Mouse (Mus musculus) embryonic facial prominence, embryonic 11.5 days (tissue): Measurements from ENCODE around the gene Mlc1. TPM values are rescaled to one million over a fixed set of nuclear protein-coding genes. Genes with fewer than 3 reads are reported as not detected.

Experiments used
- ATAC-seq: fragments of 200-750 bp; cut with Nextera tagmentation; replicated peaks from 2 replicates; pipeline ENCODE4 v1.8.0; 2017; ENCODE audit warnings: low read depth; ENCODE audit not compliant: insufficient number of reproducible peaks, low FRiP score, low TSS enrichment
- DNase-seq: peaks from one replicate; pipeline ENCODE4 v3.0.0-alpha.2; 2015; ENCODE audit warnings: low spot score
- H3K27ac ChIP-seq: fragments of 300-500 bp; sonication (generic); replicated peaks from 2 replicates; pipeline ENCODE4 v1.5.1; 2014; ENCODE audit warnings: mild to moderate bottlenecking, low read depth, low read length, control low read depth
- H3K27me3 ChIP-seq: fragments of 300-500 bp; sonication (generic); 2 replicates; pipeline ENCODE4 v1.6.1; 2014; ENCODE audit warnings: mild to moderate bottlenecking, low read length, moderate library complexity, mixed read lengths; ENCODE audit not compliant: control insufficient read depth, insufficient read depth
- H3K36me3 ChIP-seq: fragments of 300-500 bp; sonication (generic); replicated peaks from 2 replicates; pipeline ENCODE4 v1.6.1; 2014; ENCODE audit warnings: low read depth, mild to moderate bottlenecking, low read length, moderate library complexity, mixed read lengths; ENCODE audit not compliant: control insufficient read depth, insufficient read depth
- H3K4me1 ChIP-seq: fragments of 300-500 bp; sonication (generic); 2 replicates; pipeline ENCODE4 v1.6.1; 2014; ENCODE audit warnings: low read length, mixed read lengths; ENCODE audit not compliant: control insufficient read depth, insufficient read depth
- H3K4me2 ChIP-seq: fragments of 300-500 bp; sonication (generic); 2 replicates; pipeline ENCODE4 v1.6.1; 2014; ENCODE audit warnings: low read depth, mild to moderate bottlenecking, control low read depth, low read length, moderate library complexity
- H3K4me3 ChIP-seq: fragments of 300-500 bp; sonication (generic); 2 replicates; pipeline ENCODE4 v1.5.1; 2014; ENCODE audit warnings: low read depth, low read length, control low read depth
- H3K9ac ChIP-seq: fragments of 300-500 bp; sonication (generic); replicated peaks from 2 replicates; pipeline ENCODE4 v1.6.1; 2014; ENCODE audit warnings: mild to moderate bottlenecking, control low read depth, low read length
- H3K9me3 ChIP-seq: fragments of 300-500 bp; sonication (generic); replicated peaks from 2 replicates; pipeline ENCODE4 v1.6.1; 2016; ENCODE audit warnings: mild to moderate bottlenecking, low read length, inconsistent platforms, mixed read lengths; ENCODE audit not compliant: control insufficient read depth
- WGBS: fragments of 180-500 bp; shearing (Covaris S2); extraction: QIAGEN DNeasy Blood & Tissue Kit; methylation state at CpG from one replicate; pipeline ENCODE4 v1.1.7; 2014; 5-methylcytosine and 5-hydroxymethylcytosine counted together
- polyA plus RNA-seq: library from polyadenylated mRNA; unstranded; fragments of >200 nt; fragmentation: Nextera tagmentation; extraction: Ambion mirVana; gene quantifications from 2 replicates; pipeline ENCODE4 v1.2.1, GENCODE M21; 2014

Gene Mlc1
- polyA plus RNA-seq, 1 experiment from 2014 or later, result 1.1 TPM

GRCm38 (mm10) chr15:88915046-88915445 is 63.8 kb downstream of the Mlc1 start:
- WGBS, result 94% methylated on average over 7 of the region's 7 CpGs
- DNase-seq, result no peak
- no peak overlapping the region for H3K4me2 ChIP-seq

DNA sequence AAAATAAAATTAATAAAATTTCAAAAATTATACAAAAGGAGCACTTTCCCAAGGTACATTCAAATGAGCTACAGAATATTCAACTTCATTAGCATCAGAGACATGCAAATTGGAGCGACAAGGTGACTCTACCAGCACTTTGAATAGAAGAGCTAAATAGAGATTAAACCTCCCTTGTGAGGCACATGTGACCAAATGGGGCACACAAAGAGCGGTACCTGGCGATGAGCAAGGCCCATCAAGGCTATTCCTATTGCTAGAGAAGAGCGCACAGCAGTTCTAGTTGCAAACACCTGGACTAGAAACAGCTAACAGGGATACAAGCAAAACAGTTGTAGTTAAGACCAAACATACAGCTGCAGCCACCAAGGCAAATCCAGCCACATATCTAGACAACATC is 72.5 kb downstream of the Mlc1 start:
- Histone ChIP-seq H3K9me3 (no peaks in the 10 kb centered on the region), H3K4me3 (no peak overlapping the region), H3K36me3 (no peaks in the 10 kb centered on the region), H3K9ac (no peak overlapping the region), H3K27ac (no peak overlapping the region), H3K4me1 (no peaks in the 10 kb centered on the region), H3K4me2 (no peak overlapping the region), H3K27me3 (no peaks in the 10 kb centered on the region)
- DNase-seq, result no peak
- WGBS, result 72% methylated on average over 4 of the region's 4 CpGs
- no peak for ATAC-seq

More at GRCm38 (mm10) chr15:88915046-88915445, 63.8 kb downstream of the Mlc1 start:
- no peaks in the 10 kb centered on the region for H3K27me3 ChIP-seq
- no peak overlapping the region for H3K9ac ChIP-seq
- H3K36me3 ChIP-seq, result no peaks in the 10 kb centered on the region
- no peak overlapping the region for H3K4me3 ChIP-seq
- no peaks in the 10 kb centered on the region for H3K4me1 ChIP-seq
- H3K9me3 ChIP-seq, result no peaks in the 10 kb centered on the region
- H3K27ac ChIP-seq, result no peak overlapping the region
- ATAC-seq, result no peak

Other genes with a start within 250 kb of the Mlc1 start
- gene Brd1, start 244.8 kb downstream of the Mlc1 start, polyA plus RNA-seq, result 24.0 and 24.3 TPM in 2 replicates
- gene Zbed4, start 227.3 kb downstream of the Mlc1 start, polyA plus RNA-seq, result 35.8 and 36.7 TPM in 2 replicates
- 11.0 and 11.3 TPM in 2 replicates for gene Alg12, start 159.7 kb downstream of the Mlc1 start, polyA plus RNA-seq
- 76.6 and 77.6 TPM in 2 replicates for gene Creld2, start 159.4 kb downstream of the Mlc1 start, polyA plus RNA-seq
- 34.5 and 37.4 TPM in 2 replicates for gene Pim3, start 116.8 kb downstream of the Mlc1 start, polyA plus RNA-seq
- not detected in 2 replicates for gene Ttll8, start 24.6 kb downstream of the Mlc1 start, polyA plus RNA-seq
- gene Mov10l1, start 3.9 kb upstream of the Mlc1 start, polyA plus RNA-seq, result 0.39 TPM in 1 of 2 replicates, not detected in the other
- gene Panx2, start 80.7 kb upstream of the Mlc1 start, polyA plus RNA-seq, result 0.24 and 0.28 TPM in 2 replicates
- gene Trabd, start 96.1 kb upstream of the Mlc1 start, polyA plus RNA-seq, result 38.0 and 43.6 TPM in 2 replicates
- 17.2 and 17.7 TPM in 2 replicates for gene Selenoo, start 110.1 kb upstream of the Mlc1 start, polyA plus RNA-seq
- gene Tubgcp6, start 144.1 kb upstream of the Mlc1 start, polyA plus RNA-seq, result 15.6 and 17.0 TPM in 2 replicates
- gene Hdac10, start 149.7 kb upstream of the Mlc1 start, polyA plus RNA-seq, result 10.3 and 11.3 TPM in 2 replicates
- gene Mapk12, start 161.7 kb upstream of the Mlc1 start, polyA plus RNA-seq, result 10.1 and 11.9 TPM in 2 replicates
- 12.7 and 13.5 TPM in 2 replicates for gene Mapk11, start 170.6 kb upstream of the Mlc1 start, polyA plus RNA-seq
- gene Plxnb2, start 201.8 kb upstream of the Mlc1 start, polyA plus RNA-seq, result 113 and 122 TPM in 2 replicates
- gene Dennd6b, start 217.5 kb upstream of the Mlc1 start, polyA plus RNA-seq, result 14.9 and 18.6 TPM in 2 replicates
- 22.8 and 25.1 TPM in 2 replicates for gene Ppp6r2, start 232.5 kb upstream of the Mlc1 start, polyA plus RNA-seq